Mouse (Mus musculus): Measurements from ENCODE around the gene Snap25.

DNA sequence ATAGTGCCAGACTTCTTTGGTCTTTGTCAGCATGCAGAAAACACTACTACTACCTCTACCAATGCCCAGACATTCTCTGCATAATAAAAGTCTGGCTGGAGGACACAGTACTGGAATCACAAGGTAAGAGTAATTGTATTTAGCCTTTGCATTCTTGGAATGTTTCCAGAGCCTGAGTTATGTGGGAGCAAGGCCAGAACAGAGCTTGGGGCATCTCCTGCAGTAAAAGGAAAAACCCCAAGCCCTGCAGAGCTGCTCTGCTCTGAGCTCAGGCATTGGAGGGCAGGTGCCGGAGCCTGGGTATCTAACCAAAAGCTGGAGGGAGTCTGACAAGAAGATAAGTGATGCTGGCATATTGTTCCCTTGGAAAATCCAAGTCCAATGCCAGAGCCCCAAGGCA, 21.6 kb upstream of the Snap25 start:
- no peak for TF ChIP-seq CTCF (IDR thresholded peaks at IDR 0.05; ENCODE audit: insufficient read depth, low read length)
- no peak for TF ChIP-seq POLR2A (IDR thresholded peaks at IDR 0.05; ENCODE audit: borderline replicate concordance, extremely low read depth, low read depth, low read length)

All from lung, adult 2 months (tissue).